Mouse (Mus musculus): Measurements from ENCODE around the gene Osbpl10.

GRCm38 (mm10) chr9:115179154-115179553, 200.8 kb downstream of the Osbpl10 start:
- TF ChIP-seq POLR2A (IDR thresholded peaks at IDR 0.05; ENCODE audit: insufficient read depth, low read length): no peak
- no peak for TF ChIP-seq CTCF (IDR thresholded peaks at IDR 0.05; ENCODE audit: low read depth, low read length)

All from ES-Bruce4 (cell line).